Mouse (Mus musculus) lung, adult 2 months (tissue): ENCODE measurements at regions not wholly inside any gene's neighbourhood (a gene's known extent, or its start where the extent isn't known, plus 50 kb on each side); places are given as distances from the start of the nearest gene placed in this dataset.

ENCODE experiments used
- CTCF ChIP-seq: fragments of 200-500 bp; IDR thresholded peaks from 2 replicates; pipeline ENCODE4 v1.5.1; 2011; ENCODE audit warnings: mild to moderate bottlenecking, low read length, control low read depth; ENCODE audit not compliant: insufficient read depth
- POLR2A ChIP-seq: fragments of 200-500 bp; IDR thresholded peaks from 2 replicates; pipeline ENCODE4 v1.6.1; 2011; ENCODE audit warnings: low read depth, mild to moderate bottlenecking, control low read depth, low read length, borderline replicate concordance; ENCODE audit errors: extremely low read depth

DNA sequence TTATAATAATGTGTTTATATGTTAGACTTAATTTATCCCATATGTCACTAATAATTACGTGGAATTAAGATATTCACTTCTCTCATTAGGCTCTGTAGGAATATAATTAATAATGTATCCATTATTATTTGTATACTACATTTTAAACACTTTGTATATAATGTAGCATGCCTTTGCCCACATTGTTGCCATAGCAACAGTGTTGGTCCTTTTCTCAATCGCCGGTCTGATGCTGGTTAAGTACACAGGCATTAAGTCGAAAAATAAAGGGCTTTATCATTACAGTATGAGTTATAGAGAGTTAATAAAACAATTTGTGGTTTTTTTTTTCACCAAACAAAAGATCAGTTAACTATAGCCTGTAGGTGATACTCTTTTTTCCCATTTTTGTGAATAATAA, 108.4 kb downstream of the Gm13691 start:
- no peak for TF ChIP-seq CTCF
- no peak for TF ChIP-seq POLR2A
